Mouse (Mus musculus) forebrain, embryonic 15.5 days (tissue): ENCODE results near the gene Atp13a2. TPM values are rescaled to one million over a fixed set of nuclear protein-coding genes. Genes with fewer than 3 reads are reported as not detected.

Experiments used
- ATAC-seq: fragments of 200-750 bp; cut with Nextera tagmentation; replicated peaks from 2 replicates; pipeline ENCODE4 v1.8.0; 2017; ENCODE audit warnings: mild to moderate bottlenecking, moderate TSS enrichment, moderate library complexity
- H3K27ac ChIP-seq: fragments of 300-500 bp; sonication (generic); replicated peaks from 2 replicates; pipeline ENCODE4 v1.5.1; 2015; ENCODE audit warnings: mild to moderate bottlenecking, inconsistent platforms
- H3K27me3 ChIP-seq: fragments of 300-500 bp; sonication (generic); 2 replicates; pipeline ENCODE4 v1.6.1; 2015; ENCODE audit warnings: inconsistent platforms
- H3K36me3 ChIP-seq: fragments of 300-500 bp; sonication (generic); 2 replicates; pipeline ENCODE4 v1.6.1; 2015; ENCODE audit warnings: mild to moderate bottlenecking, inconsistent platforms
- H3K4me1 ChIP-seq: fragments of 300-500 bp; sonication (generic); 2 replicates; pipeline ENCODE4 v1.6.1; 2015; ENCODE audit warnings: inconsistent platforms
- H3K4me2 ChIP-seq: fragments of 300-500 bp; sonication (generic); replicated peaks from 2 replicates; pipeline ENCODE4 v1.6.1; 2015; ENCODE audit warnings: mild to moderate bottlenecking, inconsistent platforms
- H3K4me3 ChIP-seq: fragments of 300-500 bp; sonication (generic); 2 replicates; pipeline ENCODE4 v1.5.1; 2015; ENCODE audit warnings: mild to moderate bottlenecking, inconsistent platforms
- H3K9ac ChIP-seq: fragments of 300-500 bp; sonication (generic); replicated peaks from 2 replicates; pipeline ENCODE4 v1.6.1; 2015; ENCODE audit warnings: mild to moderate bottlenecking, inconsistent platforms
- H3K9me3 ChIP-seq: fragments of 300-500 bp; sonication (generic); 2 replicates; pipeline ENCODE4 v1.6.1; 2016; ENCODE audit warnings: inconsistent platforms
- WGBS: fragments of 180-500 bp; shearing (Covaris S2); methylation state at CpG from one replicate; pipeline ENCODE4 v1.1.7; 2015; ENCODE audit warnings: mixed read lengths; 5-methylcytosine and 5-hydroxymethylcytosine counted together
- polyA plus RNA-seq: library from polyadenylated mRNA; unstranded; fragments of >200 nt; fragmentation: Nextera tagmentation; extraction: Ambion mirVana; gene quantifications from 2 replicates; pipeline ENCODE4 v1.2.1, GENCODE M21; 2015

Gene Atp13a2
- polyA plus RNA-seq, 1 experiment from 2014 or later = 127 TPM

GRCm38 (mm10) chr4:140951861-140952641, 34.6 kb upstream of the Atp13a2 start:
- H3K27ac ChIP-seq = no peak overlapping the region
- H3K9me3 ChIP-seq = no peaks in the 10 kb centered on the region
- H3K36me3 ChIP-seq = no peaks in the 10 kb centered on the region
- no peaks in the 10 kb centered on the region for H3K27me3 ChIP-seq
- peaks cover 7% of the 10 kb centered on the region for H3K4me1 ChIP-seq
- H3K4me2 ChIP-seq = no peak overlapping the region
- 89% methylated on average over 18 of the region's 18 CpGs for WGBS
- H3K4me3 ChIP-seq = no peak overlapping the region
- H3K9ac ChIP-seq = no peak overlapping the region
- no peak for ATAC-seq

GRCm38 (mm10) chr4:140957131-140957702, 29.5 kb upstream of the Atp13a2 start:
- Histone ChIP-seq H3K9me3 (no peaks in the 10 kb centered on the region), H3K27ac (peak overlapping the region; percentile 81), H3K9ac (peak overlapping the region; percentile 60), H3K36me3 (no peaks in the 10 kb centered on the region), H3K4me2 (peak overlapping the region; percentile 92), H3K27me3 (no peaks in the 10 kb centered on the region), H3K4me3 (peak overlapping the region; percentile 48), H3K4me1 (peaks cover 28% of the 10 kb centered on the region)
- no peak for ATAC-seq
- 4% methylated on average over 17 of the region's 17 CpGs for WGBS

- WGBS = under 1% methylated on average over 13 of the region's 13 CpGs
- H3K4me1 ChIP-seq = peaks cover 33% of the 10 kb centered on the region
Measured at GRCm38 (mm10) chr4:140957725-140958124, 28.9 kb upstream of the Atp13a2 start.

GRCm38 (mm10) chr4:140958319-140958718, 28.4 kb upstream of the Atp13a2 start:
- WGBS = 59% methylated on average over 6 of the region's 6 CpGs
- H3K4me2 ChIP-seq = no peak overlapping the region
- H3K4me3 ChIP-seq = no peak overlapping the region
- peaks cover 37% of the 10 kb centered on the region for H3K4me1 ChIP-seq
- no peaks in the 10 kb centered on the region for H3K36me3 ChIP-seq
- no peaks in the 10 kb centered on the region for H3K27me3 ChIP-seq
- H3K27ac ChIP-seq = no peak overlapping the region
- no peaks in the 10 kb centered on the region for H3K9me3 ChIP-seq
- no peak for ATAC-seq
- H3K9ac ChIP-seq = no peak overlapping the region

More at GRCm38 (mm10) chr4:140957725-140958124, 28.9 kb upstream of the Atp13a2 start:
- H3K4me3 ChIP-seq = peak overlapping the region; percentile 48
- H3K9ac ChIP-seq = peak overlapping the region; percentile 60
- peak; percentile 47 for ATAC-seq
- no peaks in the 10 kb centered on the region for H3K36me3 ChIP-seq
- H3K27ac ChIP-seq = peak overlapping the region; percentile 81
- peak overlapping the region; percentile 92 for H3K4me2 ChIP-seq
- no peaks in the 10 kb centered on the region for H3K27me3 ChIP-seq
- no peaks in the 10 kb centered on the region for H3K9me3 ChIP-seq

GRCm38 (mm10) chr4:140959128-140959679, 27.5 kb upstream of the Atp13a2 start:
- H3K27me3 ChIP-seq = no peaks in the 10 kb centered on the region
- WGBS = 89% methylated on average over 7 of the region's 7 CpGs
- H3K9me3 ChIP-seq = no peaks in the 10 kb centered on the region
- no peak for ATAC-seq
- no peak overlapping the region for H3K4me3 ChIP-seq
- H3K9ac ChIP-seq = no peak overlapping the region
- peaks cover 39% of the 10 kb centered on the region for H3K4me1 ChIP-seq
- H3K27ac ChIP-seq = no peak overlapping the region
- no peak overlapping the region for H3K4me2 ChIP-seq
- H3K36me3 ChIP-seq = no peaks in the 10 kb centered on the region

GRCm38 (mm10) chr4:140959715-140960479, 26.8 kb upstream of the Atp13a2 start:
- no peaks in the 10 kb centered on the region for H3K27me3 ChIP-seq
- no peaks in the 10 kb centered on the region for H3K9me3 ChIP-seq
- H3K9ac ChIP-seq = no peak overlapping the region
- peaks cover 45% of the 10 kb centered on the region for H3K4me1 ChIP-seq
- H3K4me2 ChIP-seq = no peak overlapping the region
- no peak for ATAC-seq
- no peaks in the 10 kb centered on the region for H3K36me3 ChIP-seq
- no peak overlapping the region for H3K27ac ChIP-seq
- H3K4me3 ChIP-seq = no peak overlapping the region
- 83% methylated on average over 10 of the region's 10 CpGs for WGBS

- WGBS = 3% methylated on average over 37 of the region's 37 CpGs
- H3K4me1 ChIP-seq = peaks cover 47% of the 10 kb centered on the region
Measured at GRCm38 (mm10) chr4:140960781-140961466, 25.7 kb upstream of the Atp13a2 start, which contains the start of gene Sdhb. TSS of gene Sdhb (plus strand) at chr4:140961203.

GRCm38 (mm10) chr4:140961467-140962206, 25.0 kb upstream of the Atp13a2 start:
- Histone ChIP-seq H3K36me3 (peaks cover 6% of the 10 kb centered on the region; the same call in 1 of the 2 replicates), H3K4me1 (peaks cover 47% of the 10 kb centered on the region), H3K4me2 (peak overlapping the region; percentile 95), H3K27ac (peak overlapping the region; percentile 87), H3K9ac (peak overlapping the region; percentile 97), H3K9me3 (no peaks in the 10 kb centered on the region), H3K4me3 (peak overlapping the region; percentile 92), H3K27me3 (no peaks in the 10 kb centered on the region)
- 1% methylated on average over 38 of the region's 38 CpGs for WGBS
- ATAC-seq = peak; percentile 3

More at GRCm38 (mm10) chr4:140960781-140961466, 25.7 kb upstream of the Atp13a2 start, which contains the start of gene Sdhb:
- Histone ChIP-seq H3K27ac (peak within 1 kb of the TSS; percentile 87), H3K4me3 (peak within 1 kb of the TSS; percentile 92), H3K36me3 (0 out of 2 replicates have a peak, but pooled peaks cover 2% of the 10 kb centered on the region), H3K27me3 (no peaks in the 10 kb centered on the region), H3K9me3 (no peaks in the 10 kb centered on the region), H3K9ac (peak within 1 kb of the TSS; percentile 97), H3K4me2 (peak within 1 kb of the TSS; percentile 95)
- peak; percentile 96 for ATAC-seq

- Histone ChIP-seq H3K4me2 (peak overlapping the region; percentile 95), H3K27ac (peak overlapping the region; percentile 87), H3K36me3 (peaks cover 11% of the 10 kb centered on the region; the same call in 1 of the 2 replicates), H3K4me1 (peaks cover 40% of the 10 kb centered on the region), H3K9me3 (no peaks in the 10 kb centered on the region), H3K27me3 (no peaks in the 10 kb centered on the region), H3K4me3 (peak overlapping the region; percentile 92), H3K9ac (peak overlapping the region; percentile 97)
- 74% methylated on average over 8 of the region's 8 CpGs for WGBS
- ATAC-seq = no peak
Measured at GRCm38 (mm10) chr4:140962207-140962909, 24.3 kb upstream of the Atp13a2 start.

- Histone ChIP-seq H3K9me3 (no peaks in the 10 kb centered on the region), H3K36me3 (peaks cover 16% of the 10 kb centered on the region), H3K9ac (no peak overlapping the region), H3K4me2 (peak overlapping the region; percentile 95), H3K27me3 (no peaks in the 10 kb centered on the region), H3K4me3 (peak overlapping the region; percentile 6; the same call in 1 of the 2 replicates), H3K4me1 (peaks cover 35% of the 10 kb centered on the region), H3K27ac (no peak overlapping the region)
- ATAC-seq = no peak
- WGBS = 35% methylated on average over 5 of the region's 5 CpGs
Measured at GRCm38 (mm10) chr4:140962950-140963349, 23.7 kb upstream of the Atp13a2 start.
